Mouse (Mus musculus) Patski (cell line): ENCODE measurements around the gene Dhrs11. TPM values are rescaled to one million over a fixed set of nuclear protein-coding genes. Genes with fewer than 3 reads are reported as not detected.

Experiments
- ATAC-seq: fragments of 100-300 bp; one replicate; pipeline ENCODE4 v1.8.0; 2021
- CTCF ChIA-PET: fragments of 350-600 bp; sonication (Branson Sonifier 250); formaldehyde crosslinking; loops from one replicate; lab custom pipeline; 2022; ENCODE audit warnings: inconsistent platforms; lab: Charles Lee
- POLR2A ChIA-PET: fragments of 350-600 bp; sonication (Branson Sonifier 250); formaldehyde crosslinking; loops from one replicate; lab custom pipeline; 2022; ENCODE audit warnings: antibody characterized with exemption, inconsistent platforms; lab: Charles Lee
- DNase-seq: peaks from one replicate; pipeline ENCODE4 v3.0.0-alpha.2; 2011; ENCODE audit warnings: low read depth, low spot score
- H3K27me3 ChIP-seq: fragments of 371-371 bp; one replicate; pipeline ENCODE4 v1.5.1; 2021
- CTCF ChIP-seq: fragments of 100-300 bp; IDR thresholded peaks from one replicate; pipeline ENCODE4 v1.5.1; 2021
- in situ Hi-C: fragments of 300-500 bp; cut with MboI; formaldehyde crosslinking; loops from 3 replicates; pipeline ENCODE4 v1.11.1; 2018; ENCODE audit warnings: low pct_unique_long_range_greater_than_20kb, mixed read lengths
- polyA plus RNA-seq: library from polyadenylated mRNA; unstranded; gene quantifications from one replicate; pipeline ENCODE4 v1.2.3, GENCODE M21; 2021

Gene Dhrs11
- polyA plus RNA-seq, 1 experiment from 2014 or later = 33.2 TPM

DNA sequence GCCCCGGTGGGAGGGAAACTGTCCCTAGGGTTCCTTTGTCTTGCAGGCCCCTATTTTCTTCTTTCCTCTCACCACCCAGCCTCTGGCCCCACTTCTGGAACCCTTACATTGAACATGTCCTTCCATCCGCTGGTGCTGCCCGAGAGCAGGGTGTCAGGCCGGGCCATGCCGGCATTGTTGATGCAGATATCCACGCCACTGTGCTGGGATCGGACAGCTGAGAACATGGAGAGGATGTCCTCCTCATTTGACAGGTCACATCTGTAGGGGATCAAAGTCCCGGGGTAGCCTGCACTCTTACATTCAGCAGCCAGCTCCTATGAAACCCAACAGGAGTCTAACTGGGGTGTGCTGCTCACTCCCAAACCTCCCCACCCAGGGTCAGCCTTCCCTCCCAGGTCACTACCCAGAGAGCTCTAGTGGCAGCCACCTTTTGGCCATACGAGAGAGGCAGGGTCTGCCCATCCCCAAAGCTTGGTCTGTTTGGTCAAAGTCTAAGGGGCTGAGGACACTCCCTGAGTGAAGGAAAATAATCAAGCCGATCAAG, 3.5 kb downstream of the Dhrs11 start:
- POLR2A ChIA-PET = no interaction called here
- no peak for DNase-seq

DNA sequence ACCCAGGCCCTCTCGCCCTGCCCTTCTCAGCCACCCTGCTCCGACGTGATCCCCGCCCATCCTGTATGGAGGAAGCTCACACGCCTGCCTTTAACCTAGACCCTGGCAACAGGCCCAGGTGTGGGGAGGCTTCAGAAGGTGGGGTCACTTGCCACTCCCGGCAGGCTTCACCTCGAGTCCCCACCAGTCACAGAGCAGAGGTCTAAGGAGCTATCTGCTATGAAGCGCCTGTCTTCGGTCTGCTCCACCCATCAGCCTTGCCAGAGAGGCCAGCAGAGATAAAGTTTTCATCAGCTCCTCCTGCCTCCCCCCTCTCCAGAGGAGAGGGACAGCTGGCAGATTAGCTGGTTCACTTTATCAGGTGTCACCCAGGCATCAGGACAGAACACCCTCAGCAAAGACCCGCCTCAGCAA, 5.3 kb downstream of the Dhrs11 start:
- DNase-seq (no peak), ATAC-seq (no peak)
- H3K27me3 ChIP-seq = no peaks in the 10 kb centered on the region
- in situ Hi-C loops = no loop called here
- ChIA-PET POLR2A (interaction anchor here (0.5 kb wide), 1 partner anchor 48 kb away, joined by 3 read pairs; no protein-coding TSS in a partner anchor), CTCF (no interaction called here)
- TF ChIP-seq CTCF = no peak

More for the DNA sequence above, 3.5 kb downstream of the Dhrs11 start:
- in situ Hi-C loops = loop anchor here (25.0 kb wide), 1 partner anchor 1038 kb away; no protein-coding TSS in a partner anchor
- H3K27me3 ChIP-seq = no peaks in the 10 kb centered on the region
- TF ChIP-seq CTCF = no peak
- CTCF ChIA-PET = interaction anchor here (0.8 kb wide), 1 partner anchor 12 kb away, joined by 3 read pairs; no protein-coding TSS in a partner anchor
- ATAC-seq = no peak

DNA sequence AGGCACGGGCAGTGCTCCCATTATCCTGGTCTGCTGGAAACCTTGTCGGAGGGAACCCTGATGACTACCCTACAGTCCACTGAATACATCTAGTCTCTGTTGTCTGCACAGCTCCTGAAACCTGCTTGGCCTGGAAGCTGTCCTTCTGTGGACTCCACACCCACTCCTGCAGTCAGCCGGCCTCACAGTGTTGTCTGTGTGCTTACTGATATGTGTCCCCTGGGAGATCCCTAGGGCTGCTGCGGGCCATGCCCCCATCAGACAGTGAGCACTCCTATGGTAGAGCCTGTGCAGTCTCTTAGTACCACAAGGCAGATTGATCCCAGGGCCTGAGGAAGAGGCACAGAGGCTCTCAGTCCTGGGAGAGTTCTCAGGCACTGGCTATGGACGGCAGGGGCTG, 6.3 kb downstream of the Dhrs11 start:
- DNase-seq (no peak), ATAC-seq (no peak)
- ChIA-PET CTCF (no interaction called here), POLR2A (no interaction called here)
- H3K27me3 ChIP-seq = no peaks in the 10 kb centered on the region
- no peak for TF ChIP-seq CTCF
- in situ Hi-C loops = no loop called here

DNA sequence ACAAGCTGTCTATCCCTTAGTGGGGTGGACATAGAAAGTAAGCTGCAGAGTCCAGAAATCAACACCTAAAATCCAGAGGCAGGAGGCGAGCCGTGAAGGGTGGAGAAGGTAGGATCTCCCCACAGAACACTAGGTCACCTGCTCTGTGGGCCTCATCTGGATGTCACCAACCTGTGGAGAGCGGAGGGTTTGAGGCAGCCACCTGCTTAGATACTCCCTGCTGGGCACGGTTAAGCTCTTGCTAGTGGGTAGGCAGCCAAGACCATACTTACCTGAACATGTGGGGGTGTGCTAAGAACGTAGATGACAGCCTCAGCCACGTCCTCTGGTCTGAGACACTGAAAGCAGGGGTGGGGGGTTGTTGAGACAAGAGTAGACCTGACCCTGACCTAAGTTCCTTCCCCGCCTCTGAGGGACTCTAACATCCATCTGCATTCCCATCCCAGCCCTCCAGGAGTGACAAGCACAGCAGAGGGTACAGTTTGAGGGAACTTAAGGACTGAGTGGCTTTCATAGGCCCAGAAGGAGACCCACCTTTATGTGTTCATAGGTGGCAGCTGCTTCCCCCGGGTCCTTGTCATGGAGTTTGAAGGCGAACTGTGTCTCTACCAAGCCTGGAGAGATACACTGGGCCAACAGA, 7.5 kb downstream of the Dhrs11 start:
- ChIA-PET POLR2A (interaction anchor here (3.3 kb wide), 1 partner anchor 8 kb away, joined by 16 read pairs; the partner anchor contains the start of gene Dhrs11), CTCF (no interaction called here)
- TF ChIP-seq CTCF = no peak
- in situ Hi-C loops = no loop called here
- DNase-seq (no peak), ATAC-seq (no peak)
- H3K27me3 ChIP-seq = no peaks in the 10 kb centered on the region

DNA sequence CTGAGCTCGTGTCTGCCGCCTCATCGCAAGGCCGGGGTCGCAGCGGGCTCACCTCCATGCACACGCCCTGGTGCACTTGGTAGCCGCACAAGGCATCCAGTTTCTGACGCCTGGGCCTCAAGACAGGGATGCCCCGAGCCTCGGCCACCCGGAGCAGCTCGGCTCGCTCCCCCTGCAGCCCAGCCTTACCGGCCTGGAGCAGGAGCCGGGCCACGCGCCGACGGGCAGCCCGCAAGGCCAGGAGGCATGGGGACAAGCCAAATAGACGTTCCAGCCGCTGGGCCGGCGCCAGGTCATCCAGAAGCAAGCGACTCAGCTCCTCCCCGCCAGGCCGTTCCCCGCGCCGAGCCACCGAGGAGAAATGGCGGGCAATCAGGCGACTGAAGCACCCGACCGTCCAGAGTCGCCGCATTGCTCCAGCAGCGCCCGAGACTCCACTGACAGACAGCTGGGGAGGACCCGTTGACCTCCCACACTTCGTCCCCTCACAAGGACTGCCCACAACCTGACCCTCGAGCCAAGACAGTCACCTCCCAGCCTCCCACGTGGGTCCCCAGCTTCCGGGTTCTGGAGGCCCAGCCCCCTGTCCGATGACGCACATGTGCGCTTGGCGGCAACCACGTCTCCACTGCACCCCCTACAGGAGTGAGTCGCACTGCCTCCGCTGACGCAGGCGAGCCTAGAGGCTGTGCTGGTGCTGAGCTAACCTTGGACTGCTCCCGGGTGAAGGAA, 9.7 kb downstream of the Dhrs11 start, which contains the start of gene Mrm1:
Gene Mrm1 (minus strand): TSS at position 555 of the 732 bp plus-strand sequence.
- POLR2A ChIA-PET = interaction anchor here (0.6 to 3.3 kb wide), 5 partner anchors 10 to 400 kb away, joined by 3 to 16 read pairs (median 5); partner anchors contain the start of genes Dhrs11 and Ggnbp2
- in situ Hi-C loops = loop anchor here (5.0 to 10.0 kb wide), 2 partner anchors 552 to 674 kb away; no protein-coding TSS in a partner anchor
- CTCF ChIA-PET = interaction anchor here (0.6 to 1.9 kb wide), 6 partner anchors 9 to 176 kb away, joined by 3 to 11 read pairs (median 4); partner anchors contain the start of gene Dhrs11

DNA sequence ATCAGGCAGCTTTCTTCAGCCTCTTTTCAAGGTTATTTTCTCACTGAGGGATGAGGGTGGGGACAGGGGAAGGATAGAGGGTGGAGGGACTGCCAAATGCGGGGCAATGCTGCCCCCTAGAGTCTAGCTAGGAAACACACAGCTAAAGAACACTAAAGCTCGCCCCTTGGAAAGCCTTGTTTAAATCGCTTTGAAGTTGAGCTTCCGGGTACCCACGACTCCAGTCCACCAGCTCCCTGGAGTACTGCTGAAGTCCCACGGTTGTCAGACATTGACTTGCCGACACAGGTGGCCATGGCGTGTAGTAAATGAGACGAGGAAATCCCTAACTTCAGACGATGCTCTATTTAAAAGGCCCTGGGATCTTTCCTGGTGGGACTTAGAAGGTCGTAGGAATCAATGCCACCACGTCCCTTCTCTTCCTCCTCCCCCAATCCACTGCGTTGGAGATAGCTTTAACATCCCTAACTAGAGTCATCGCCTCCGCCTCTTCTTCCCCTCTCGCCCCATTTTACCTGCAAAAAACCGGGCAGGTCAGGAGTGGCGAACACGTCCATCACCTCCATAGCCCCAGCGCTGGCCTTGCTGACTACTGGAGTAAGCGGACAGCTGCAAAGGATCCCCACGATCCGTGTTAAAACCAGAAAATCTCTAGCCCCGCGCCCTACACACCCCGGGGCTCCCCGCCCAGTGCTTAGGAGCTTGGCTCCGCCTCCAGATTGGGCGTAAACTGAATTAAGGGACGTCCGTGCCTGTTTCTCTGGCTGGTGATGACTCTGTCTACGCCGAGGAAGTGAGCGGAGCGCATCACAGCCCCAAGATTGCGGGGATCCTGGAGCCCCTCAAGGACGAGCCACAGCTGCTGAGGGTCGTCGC, 10.5 kb downstream of the Dhrs11 start:
- H3K27me3 ChIP-seq = no peaks in the 10 kb centered on the region
- TF ChIP-seq CTCF = peak; percentile 89
- DNase-seq (no peak), ATAC-seq (peak; percentile 54)
- in situ Hi-C loops = loop anchor here (5.0 to 10.0 kb wide), 2 partner anchors 551 to 674 kb away; no protein-coding TSS in a partner anchor
- ChIA-PET CTCF (interaction anchor here (0.7 to 1.9 kb wide), 11 partner anchors 10 to 568 kb away, joined by 3 to 11 read pairs (median 4); partner anchors contain the start of gene Dhrs11), POLR2A (interaction anchor here (0.6 to 3.3 kb wide), 5 partner anchors 11 to 447 kb away, joined by 3 to 16 read pairs (median 4); partner anchors contain the start of genes Dhrs11 and Ggnbp2)

More for the DNA sequence above, 9.7 kb downstream of the Dhrs11 start, which contains the start of gene Mrm1:
- peak; percentile 84 for ATAC-seq
- TF ChIP-seq CTCF = peak; percentile 97
- DNase-seq = peak; percentile 61
- H3K27me3 ChIP-seq = no peaks in the 10 kb centered on the region

DNA sequence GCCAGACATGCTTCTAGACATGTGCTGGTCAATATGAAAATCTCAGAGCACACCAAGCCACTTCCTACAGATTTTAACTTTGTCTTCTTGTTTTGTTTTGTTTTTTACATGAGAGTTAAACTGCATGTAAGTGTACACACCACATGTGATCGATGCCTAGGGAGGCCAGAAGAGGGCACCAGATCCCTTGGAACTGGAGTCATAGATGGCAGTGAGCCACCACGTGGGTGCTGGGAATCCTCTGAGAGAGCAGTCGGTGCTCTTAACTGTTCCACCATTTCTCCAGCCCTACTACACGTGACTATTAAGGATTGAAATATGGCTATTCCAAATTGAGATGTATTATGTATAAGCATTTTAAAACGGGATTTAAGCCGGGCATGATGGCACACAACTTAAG, 11.4 kb downstream of the Dhrs11 start:
- CTCF ChIA-PET = interaction anchor here (1.1 to 1.4 kb wide), 6 partner anchors 19 to 553 kb away, joined by 3 to 6 read pairs (median 3); no protein-coding TSS in a partner anchor
- DNase-seq = no peak
- TF ChIP-seq CTCF = peak; percentile 46

DNA sequence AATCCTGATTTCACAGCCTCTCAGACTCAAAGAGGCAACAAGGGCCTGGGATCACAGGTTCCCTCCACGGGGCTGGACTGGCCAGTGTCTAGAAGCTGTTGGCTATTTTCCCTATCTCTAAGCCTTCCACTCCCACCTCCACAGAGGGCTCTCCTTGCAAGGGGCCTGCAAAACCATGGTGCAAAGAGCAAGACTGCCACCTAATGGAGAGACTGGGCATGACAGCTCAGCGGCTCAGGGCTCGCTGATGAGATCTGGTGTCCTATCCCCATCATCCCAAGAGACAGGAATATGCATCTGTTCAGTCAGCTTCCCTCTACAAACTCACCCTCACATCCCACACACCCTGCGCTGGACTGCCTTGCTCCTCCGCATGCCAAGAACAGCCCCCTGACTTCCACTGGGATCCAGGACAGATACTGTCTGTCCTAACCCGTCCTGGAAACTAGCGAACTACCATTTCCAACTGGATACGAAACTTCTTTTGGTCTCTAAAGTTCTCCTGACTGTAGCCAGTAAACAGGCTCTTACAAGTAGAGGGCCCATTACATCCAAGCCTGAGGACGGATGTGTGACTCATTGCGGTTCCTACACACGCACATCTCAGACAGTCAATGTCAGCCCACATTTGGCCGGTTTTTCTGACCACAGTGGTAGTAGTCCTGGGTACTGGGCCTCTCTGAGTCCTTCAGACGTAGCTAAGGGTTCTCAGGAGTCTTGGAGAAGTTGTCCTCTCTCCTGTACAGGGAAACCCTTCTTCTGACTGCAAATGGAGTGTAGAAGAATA, 14.9 kb downstream of the Dhrs11 start:
- ChIA-PET POLR2A (interaction anchor here (1.1 kb wide), 1 partner anchor 13 kb away, joined by 3 read pairs; no protein-coding TSS in a partner anchor), CTCF (interaction anchor here (0.6 to 2.0 kb wide), 11 partner anchors 9 to 551 kb away, joined by 3 to 7 read pairs (median 3); no protein-coding TSS in a partner anchor)
- peak; percentile 7 for ATAC-seq
- in situ Hi-C loops = loop anchor here (10.0 kb wide), 1 partner anchor 669 kb away; no protein-coding TSS in a partner anchor
- H3K27me3 ChIP-seq = no peaks in the 10 kb centered on the region
- peak; percentile 86 for TF ChIP-seq CTCF
- DNase-seq = no peak

More for the DNA sequence above, 11.4 kb downstream of the Dhrs11 start:
- no peaks in the 10 kb centered on the region for H3K27me3 ChIP-seq
- no peak for ATAC-seq
- in situ Hi-C loops = loop anchor here (5.0 to 10.0 kb wide), 2 partner anchors 550 to 673 kb away; no protein-coding TSS in a partner anchor
- POLR2A ChIA-PET = interaction anchor here (0.6 to 2.0 kb wide), 2 partner anchors 53 to 446 kb away, joined by 3 to 6 read pairs; partner anchors contain the start of gene Ggnbp2
